Mouse (Mus musculus) hindbrain, embryonic 10.5 days (tissue): ENCODE results near the gene Nav1. TPM values are rescaled to one million over a fixed set of nuclear protein-coding genes. Genes with fewer than 3 reads are reported as not detected.

Experiments
- DNase-seq: peaks from one replicate; pipeline ENCODE4 v3.0.0-alpha.2; 2017; ENCODE audit warnings: low spot score
- H3K27ac ChIP-seq: fragments of 300-500 bp; sonication (generic); 2 replicates; pipeline ENCODE4 v1.5.1; 2016; ENCODE audit warnings: mild to moderate bottlenecking, moderate library complexity
- H3K27me3 ChIP-seq: fragments of 300-500 bp; sonication (generic); 2 replicates; pipeline ENCODE4 v1.6.1; 2016; ENCODE audit warnings: mild to moderate bottlenecking; ENCODE audit not compliant: poor library complexity, insufficient read depth, severe bottlenecking
- H3K36me3 ChIP-seq: fragments of 300-500 bp; sonication (generic); 2 replicates; pipeline ENCODE4 v1.6.1; 2016; ENCODE audit warnings: mild to moderate bottlenecking, moderate library complexity
- H3K4me1 ChIP-seq: fragments of 300-500 bp; sonication (generic); replicated peaks from 2 replicates; pipeline ENCODE4 v1.6.1; 2016; ENCODE audit warnings: mild to moderate bottlenecking
- H3K4me3 ChIP-seq: fragments of 300-500 bp; sonication (generic); 2 replicates; pipeline ENCODE4 v1.5.1; 2016; ENCODE audit warnings: mild to moderate bottlenecking, moderate library complexity
- H3K9me3 ChIP-seq: fragments of 300-500 bp; sonication (generic); 2 replicates; pipeline ENCODE4 v1.6.1; 2016; ENCODE audit warnings: mild to moderate bottlenecking, moderate library complexity
- WGBS: fragments of 180-500 bp; shearing (Covaris S2); methylation state at CpG from one replicate; pipeline ENCODE4 v1.1.7; 2016; 5-methylcytosine and 5-hydroxymethylcytosine counted together
- polyA plus RNA-seq: library from polyadenylated mRNA; unstranded; fragments of >200 nt; fragmentation: Nextera tagmentation; extraction: Ambion mirVana; gene quantifications from 2 replicates; pipeline ENCODE4 v1.2.1, GENCODE M21; 2016

The Nav1 gene
- 16.1 and 19.3 TPM in 2 replicates for polyA plus RNA-seq

DNA sequence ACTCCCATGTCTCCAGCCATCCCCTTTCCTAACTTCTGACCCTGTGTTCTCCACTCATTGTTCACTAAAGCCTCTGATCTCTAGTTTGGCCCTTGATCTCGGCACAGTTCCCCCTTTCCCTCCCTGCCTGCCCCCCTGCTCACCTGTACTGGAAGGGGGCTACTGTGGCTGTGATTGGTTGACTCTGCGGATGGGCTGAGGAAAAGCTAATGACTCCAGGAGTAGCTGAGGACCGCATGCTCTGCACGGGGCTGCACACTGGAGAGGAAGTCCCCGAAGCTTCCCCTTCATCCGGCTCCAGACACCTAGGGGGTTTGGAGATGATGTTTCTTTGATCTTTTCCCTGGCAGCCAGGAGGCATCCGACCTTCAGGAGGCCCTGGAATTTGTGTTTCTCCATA, at the start of gene Nav1:
Gene Nav1 (minus strand): TSS at position 277 of the 400 bp plus-strand sequence.
- 57% methylated on average over 7 of the region's 7 CpGs for WGBS
- H3K27ac ChIP-seq = peak within 1 kb of the TSS; percentile 25; the same call in 1 of the 2 replicates

DNA sequence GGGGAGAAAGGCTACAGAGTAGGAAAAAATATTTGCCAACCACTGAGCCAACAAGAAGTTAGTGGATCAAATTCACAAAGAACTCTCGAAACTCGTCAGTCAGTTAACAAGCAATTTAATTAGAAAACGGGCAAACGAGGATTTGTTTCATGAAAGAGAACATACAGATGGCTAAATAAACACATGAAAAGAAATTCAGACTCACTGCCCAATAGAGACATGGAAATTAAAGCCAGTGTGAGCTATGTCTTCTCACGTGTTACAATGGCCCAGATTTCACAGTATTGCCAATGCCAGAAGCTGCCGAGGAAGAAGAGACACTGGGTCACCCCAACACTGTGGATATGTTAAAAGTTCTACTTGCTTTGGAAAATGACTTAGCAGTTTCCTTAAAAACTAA, 46.8 kb upstream of the Nav1 start:
- H3K4me1 ChIP-seq = peaks cover 6% of the 10 kb centered on the region

More for the DNA sequence above, at the start of gene Nav1:
- peaks cover 34% of the 10 kb centered on the region for H3K4me1 ChIP-seq
- H3K4me3 ChIP-seq = no peak within 1 kb of the TSS
- no peaks in the 10 kb centered on the region for H3K27me3 ChIP-seq
- DNase-seq = no peak
- H3K9me3 ChIP-seq = no peaks in the 10 kb centered on the region
- no peaks in the 10 kb centered on the region for H3K36me3 ChIP-seq

DNA sequence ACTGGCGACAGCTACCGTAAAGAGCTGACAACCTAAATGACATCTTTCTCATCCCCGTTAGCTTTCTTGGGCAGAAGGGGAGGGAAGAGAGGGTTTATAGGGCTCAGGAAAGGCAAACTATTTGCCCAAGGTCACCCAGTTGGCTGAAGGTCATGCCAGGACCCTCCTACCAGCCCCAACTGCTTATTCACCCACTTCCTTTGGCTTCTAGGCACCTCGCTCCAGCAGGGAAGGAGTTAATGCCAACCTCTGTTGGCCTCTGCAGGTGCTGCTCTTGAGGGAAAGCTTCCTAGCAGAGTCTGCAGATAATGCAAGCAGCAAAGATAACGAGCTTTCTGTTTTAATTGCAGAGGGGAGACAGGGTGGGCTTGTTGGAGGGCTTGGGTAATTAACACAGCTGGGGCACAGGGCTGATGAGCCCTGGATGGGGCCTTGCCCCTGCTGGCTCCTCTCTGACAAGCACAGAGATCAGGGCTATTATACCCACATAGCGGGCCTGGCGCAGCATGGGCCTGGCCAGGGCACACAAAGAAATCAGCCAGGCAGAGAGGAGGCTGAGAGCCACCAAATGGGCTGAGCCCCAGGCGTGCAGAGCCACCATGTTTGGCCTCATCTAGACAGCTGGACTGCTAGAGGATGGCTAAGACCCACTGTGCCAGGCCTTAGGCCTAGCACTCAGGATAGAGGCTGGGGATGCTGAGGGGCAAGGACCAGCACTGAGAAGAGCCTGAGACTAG, 38.5 kb upstream of the Nav1 start:
- no peak for DNase-seq
- no peaks in the 10 kb centered on the region for H3K9me3 ChIP-seq
- H3K4me3 ChIP-seq = no peak overlapping the region
- no peaks in the 10 kb centered on the region for H3K36me3 ChIP-seq
- no peaks in the 10 kb centered on the region for H3K27me3 ChIP-seq
- H3K4me1 ChIP-seq = peaks cover 15% of the 10 kb centered on the region
- H3K27ac ChIP-seq = peak overlapping the region; percentile 13
- WGBS = 63% methylated on average over 8 of the region's 8 CpGs

More for the DNA sequence above, 46.8 kb upstream of the Nav1 start:
- Histone ChIP-seq H3K27ac (no peak overlapping the region), H3K4me3 (no peak overlapping the region), H3K27me3 (no peaks in the 10 kb centered on the region), H3K36me3 (peaks cover 5% of the 10 kb centered on the region; the same call in 1 of the 2 replicates), H3K9me3 (peaks cover 6% of the 10 kb centered on the region; the same call in 1 of the 2 replicates)
- 89% methylated on average over 6 of the region's 6 CpGs for WGBS
- DNase-seq = no peak

DNA sequence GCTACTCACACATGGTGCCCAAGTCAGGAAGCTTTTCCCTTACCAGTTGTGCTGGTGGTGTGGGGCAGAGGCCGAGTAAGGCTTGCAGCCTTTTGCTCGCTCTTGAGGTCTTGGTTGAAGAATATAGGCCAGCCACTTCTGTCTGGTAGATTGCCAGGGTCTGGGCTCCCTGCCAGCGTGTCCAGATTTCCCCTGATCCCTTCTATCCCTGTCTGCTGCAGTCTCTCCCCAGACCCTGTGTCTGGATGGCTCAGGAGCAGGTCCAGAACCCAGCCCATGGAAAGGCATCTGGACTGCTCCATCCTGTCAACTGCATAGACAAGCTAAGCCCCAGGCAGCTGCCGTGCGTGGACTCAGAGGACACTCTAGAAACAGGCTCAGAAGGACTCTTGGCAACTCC, 37.0 kb upstream of the Nav1 start:
- no peaks in the 10 kb centered on the region for H3K36me3 ChIP-seq
- no peak overlapping the region for H3K4me3 ChIP-seq
- 94% methylated on average over 5 of the region's 5 CpGs for WGBS
- no peak overlapping the region for H3K27ac ChIP-seq
- H3K9me3 ChIP-seq = no peaks in the 10 kb centered on the region
- no peaks in the 10 kb centered on the region for H3K27me3 ChIP-seq
- peaks cover 15% of the 10 kb centered on the region for H3K4me1 ChIP-seq
- DNase-seq = no peak

DNA sequence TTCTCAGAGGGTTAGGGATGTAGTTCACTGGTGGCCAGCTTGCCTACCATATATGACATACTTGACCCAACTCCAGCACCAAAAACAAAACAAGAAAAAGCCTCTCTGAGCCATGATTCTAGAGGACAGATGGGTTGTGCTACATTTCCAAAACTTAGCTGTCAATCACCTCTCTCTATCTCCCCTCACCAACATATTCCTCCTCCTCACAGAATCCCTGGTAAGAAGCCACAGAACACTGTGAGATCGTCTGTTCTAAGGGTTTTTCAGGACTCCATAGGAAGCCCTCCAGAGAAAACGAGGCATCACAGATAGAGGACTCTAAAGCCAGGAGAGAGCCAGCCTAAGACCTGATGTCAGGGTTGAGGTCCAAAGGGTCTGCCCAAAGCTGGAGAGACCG, 36.6 kb upstream of the Nav1 start:
- no peak overlapping the region for H3K4me3 ChIP-seq
- no peaks in the 10 kb centered on the region for H3K27me3 ChIP-seq
- no peaks in the 10 kb centered on the region for H3K9me3 ChIP-seq
- H3K36me3 ChIP-seq = no peaks in the 10 kb centered on the region
- no peak overlapping the region for H3K27ac ChIP-seq
- WGBS = 78% methylated on average over 3 of the region's 3 CpGs
- DNase-seq = no peak
- H3K4me1 ChIP-seq = peaks cover 15% of the 10 kb centered on the region

DNA sequence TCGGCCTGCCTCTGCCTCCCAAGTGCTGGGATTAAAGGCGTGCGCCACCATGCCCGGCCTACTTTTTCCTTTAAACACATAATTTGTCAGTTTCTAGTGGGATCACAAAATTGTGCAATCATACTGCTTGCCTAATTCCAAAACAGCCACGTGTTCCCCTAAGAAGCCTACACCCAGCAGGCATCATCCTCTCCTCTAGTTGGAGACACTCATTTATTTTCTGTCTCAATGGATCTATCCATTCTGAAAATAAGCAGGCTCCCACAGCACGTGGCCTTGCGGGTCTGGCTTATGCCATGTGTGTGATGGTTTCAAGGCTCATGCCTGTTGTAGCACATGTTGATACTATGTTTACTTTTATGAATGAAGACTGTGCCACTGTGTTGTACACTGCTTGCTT, 32.8 kb upstream of the Nav1 start:
- DNase-seq = no peak
- H3K9me3 ChIP-seq = no peaks in the 10 kb centered on the region
- H3K4me3 ChIP-seq = no peak overlapping the region
- WGBS = 94% methylated on average over 7 of the region's 7 CpGs
- peaks cover 41% of the 10 kb centered on the region for H3K4me1 ChIP-seq
- H3K27me3 ChIP-seq = no peaks in the 10 kb centered on the region
- H3K36me3 ChIP-seq = no peaks in the 10 kb centered on the region
- H3K27ac ChIP-seq = no peak overlapping the region

DNA sequence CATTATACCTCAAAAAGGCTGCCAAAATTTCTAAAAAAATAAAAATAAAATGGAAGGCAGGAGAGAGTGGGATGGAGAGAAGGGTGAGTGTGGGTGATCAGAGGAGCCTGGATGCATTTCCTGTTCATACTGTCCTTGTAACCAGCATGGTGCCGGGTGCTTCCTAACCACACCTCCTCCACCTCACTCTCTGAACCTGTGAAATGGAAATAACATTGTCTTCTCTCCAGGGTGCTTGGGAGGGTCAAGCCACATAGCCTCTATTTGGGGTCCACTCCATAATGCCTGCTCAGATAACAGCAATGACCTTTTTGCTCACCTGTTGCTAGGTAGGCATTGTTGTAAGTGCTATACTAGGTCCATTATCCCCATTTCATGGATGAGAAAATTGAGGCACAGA, 32.0 kb upstream of the Nav1 start:
- Histone ChIP-seq H3K27ac (no peak overlapping the region), H3K36me3 (no peaks in the 10 kb centered on the region), H3K27me3 (no peaks in the 10 kb centered on the region), H3K4me3 (no peak overlapping the region), H3K4me1 (peaks cover 41% of the 10 kb centered on the region), H3K9me3 (no peaks in the 10 kb centered on the region)
- 74% methylated on average over 1 of the region's 1 CpGs for WGBS
- DNase-seq = no peak

DNA sequence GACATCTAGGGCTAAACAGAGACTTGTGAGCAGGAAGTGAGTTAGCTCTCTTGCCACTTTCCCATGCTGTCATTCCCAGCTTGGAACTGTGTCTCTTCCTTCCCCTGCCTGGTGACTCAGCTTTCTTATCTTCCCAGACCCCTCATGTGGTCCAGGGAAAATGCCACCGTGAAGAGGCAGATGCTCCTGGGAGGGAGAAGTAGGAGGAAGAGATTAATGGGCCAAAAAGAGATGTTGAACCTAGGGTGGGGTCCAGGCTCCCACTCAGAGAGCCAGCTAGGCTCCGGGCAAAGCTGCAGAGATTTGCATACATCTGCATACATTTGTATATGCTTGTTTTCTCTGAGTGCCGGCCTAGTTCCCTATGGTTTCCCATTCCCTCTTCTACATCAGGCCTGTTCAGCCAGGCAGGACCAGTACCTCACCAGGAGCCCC, 30.5 kb upstream of the Nav1 start:
- Histone ChIP-seq H3K4me1 (peaks cover 39% of the 10 kb centered on the region), H3K27ac (no peak overlapping the region), H3K9me3 (no peaks in the 10 kb centered on the region), H3K27me3 (no peaks in the 10 kb centered on the region), H3K4me3 (no peak overlapping the region), H3K36me3 (no peaks in the 10 kb centered on the region)
- no peak for DNase-seq
- 20% methylated on average over 3 of the region's 3 CpGs for WGBS

DNA sequence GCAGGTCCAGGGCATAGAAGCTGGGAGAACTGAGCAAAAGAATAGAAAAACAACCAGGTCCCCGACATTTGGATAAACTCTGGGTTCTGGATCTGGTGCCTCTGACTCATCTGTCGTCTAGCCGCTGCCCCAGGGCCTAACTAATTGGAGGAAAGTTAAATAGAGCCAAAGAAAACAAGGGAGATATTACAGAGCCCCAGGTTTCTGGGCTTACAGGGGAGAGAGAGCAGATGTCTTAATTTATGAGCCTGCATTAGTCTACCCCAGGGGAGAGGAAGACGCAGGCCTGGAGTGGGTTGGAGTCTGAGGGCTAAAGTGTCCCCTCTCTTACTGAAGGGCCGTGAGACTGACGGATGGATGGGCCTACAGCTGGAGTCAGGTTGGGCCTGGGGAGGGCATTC, 29.0 kb upstream of the Nav1 start:
- Histone ChIP-seq H3K4me3 (no peak overlapping the region), H3K9me3 (no peaks in the 10 kb centered on the region), H3K4me1 (peaks cover 44% of the 10 kb centered on the region), H3K27ac (no peak overlapping the region), H3K27me3 (no peaks in the 10 kb centered on the region), H3K36me3 (no peaks in the 10 kb centered on the region)
- WGBS = 59% methylated on average over 6 of the region's 6 CpGs
- DNase-seq = no peak

DNA sequence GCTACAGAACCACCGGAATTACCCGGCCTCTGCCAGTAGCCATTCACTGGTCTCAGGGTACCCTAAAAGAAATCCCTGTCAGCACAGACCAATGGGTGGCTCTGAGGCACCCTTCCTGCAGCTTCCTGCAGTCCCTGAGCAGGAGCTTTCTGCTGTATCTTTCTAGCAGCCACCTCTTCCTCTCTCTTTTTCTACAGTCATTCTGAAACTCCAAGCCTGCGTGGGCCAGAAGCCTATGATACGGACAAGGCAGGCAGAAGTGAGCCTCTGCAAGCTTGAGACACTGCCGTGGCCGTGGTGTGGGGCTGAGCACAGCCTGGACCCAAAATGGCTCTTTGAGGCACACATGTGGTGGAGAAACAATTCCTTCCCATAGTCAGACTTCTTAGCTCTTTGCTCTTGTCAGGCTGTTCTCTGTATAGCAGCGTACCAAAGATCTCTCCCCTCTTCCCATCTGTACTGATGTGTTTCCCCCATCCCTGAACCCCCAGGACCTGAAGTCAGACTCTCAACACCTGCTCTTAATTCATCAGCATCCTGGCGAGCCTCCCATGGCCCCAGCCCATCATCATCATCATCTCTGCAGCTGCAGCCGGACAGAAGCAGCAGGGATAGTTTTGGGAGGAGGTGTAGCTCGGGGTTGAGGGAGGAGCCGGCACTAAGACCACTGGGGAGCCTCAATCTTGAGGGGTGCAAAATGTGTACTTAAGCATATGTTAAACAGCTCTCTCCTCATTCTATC, 28.4 kb upstream of the Nav1 start:
- peak overlapping the region; percentile 25; the same call in 1 of the 2 replicates for H3K27ac ChIP-seq
- no peaks in the 10 kb centered on the region for H3K27me3 ChIP-seq
- no peak overlapping the region for H3K4me3 ChIP-seq
- no peaks in the 10 kb centered on the region for H3K9me3 ChIP-seq
- peaks cover 47% of the 10 kb centered on the region for H3K4me1 ChIP-seq
- no peaks in the 10 kb centered on the region for H3K36me3 ChIP-seq
- DNase-seq = no peak
- 79% methylated on average over 11 of the region's 11 CpGs for WGBS

DNA sequence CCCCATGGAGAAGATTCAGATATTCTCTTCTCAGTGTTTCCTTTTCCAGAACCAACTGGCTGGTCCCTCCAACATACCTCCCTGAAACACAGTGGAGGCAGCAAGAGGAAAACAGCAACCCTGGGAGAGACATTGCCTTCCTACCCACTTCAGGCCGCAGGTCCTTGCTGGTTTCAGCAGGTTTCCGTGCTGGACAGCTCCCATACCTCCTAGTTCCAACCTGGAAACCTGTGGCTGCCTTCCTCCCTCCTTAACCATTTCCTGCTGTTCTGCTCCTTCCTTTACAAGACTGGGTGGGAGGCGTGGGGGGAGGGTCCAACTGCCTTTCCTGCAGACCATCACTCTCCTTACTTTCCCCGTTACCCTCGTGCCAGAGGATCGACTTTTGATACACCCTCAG, 27.7 kb upstream of the Nav1 start:
- no peaks in the 10 kb centered on the region for H3K9me3 ChIP-seq
- H3K36me3 ChIP-seq = no peaks in the 10 kb centered on the region
- peak; percentile 49 for DNase-seq
- WGBS = 21% methylated on average over 6 of the region's 6 CpGs
- H3K4me1 ChIP-seq = peaks cover 47% of the 10 kb centered on the region
- no peak overlapping the region for H3K27ac ChIP-seq
- no peak overlapping the region for H3K4me3 ChIP-seq
- no peaks in the 10 kb centered on the region for H3K27me3 ChIP-seq

DNA sequence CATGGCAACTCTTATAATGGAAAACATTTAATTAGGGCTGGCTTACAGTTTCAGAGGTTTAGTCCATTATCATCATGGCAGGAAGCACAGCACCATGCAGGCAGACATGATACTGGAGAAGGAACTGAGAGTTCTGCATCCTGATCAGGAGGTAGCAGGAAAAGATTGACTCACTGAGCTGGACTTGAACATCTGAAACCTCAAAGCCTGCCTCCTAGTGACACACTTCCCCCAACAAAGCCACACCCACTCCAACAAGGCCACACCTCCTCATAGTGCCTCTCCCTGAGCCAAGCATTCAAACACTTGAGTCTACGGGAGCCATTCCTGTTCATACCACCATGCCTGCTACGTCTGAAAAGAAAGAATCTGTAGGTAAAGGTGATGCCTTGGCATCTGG, 26.8 kb upstream of the Nav1 start:
- Histone ChIP-seq H3K27ac (no peak overlapping the region), H3K36me3 (no peaks in the 10 kb centered on the region), H3K4me3 (no peak overlapping the region), H3K9me3 (no peaks in the 10 kb centered on the region), H3K27me3 (no peaks in the 10 kb centered on the region), H3K4me1 (peaks cover 47% of the 10 kb centered on the region)
- no peak for DNase-seq
- WGBS = 84% methylated on average over 2 of the region's 2 CpGs

DNA sequence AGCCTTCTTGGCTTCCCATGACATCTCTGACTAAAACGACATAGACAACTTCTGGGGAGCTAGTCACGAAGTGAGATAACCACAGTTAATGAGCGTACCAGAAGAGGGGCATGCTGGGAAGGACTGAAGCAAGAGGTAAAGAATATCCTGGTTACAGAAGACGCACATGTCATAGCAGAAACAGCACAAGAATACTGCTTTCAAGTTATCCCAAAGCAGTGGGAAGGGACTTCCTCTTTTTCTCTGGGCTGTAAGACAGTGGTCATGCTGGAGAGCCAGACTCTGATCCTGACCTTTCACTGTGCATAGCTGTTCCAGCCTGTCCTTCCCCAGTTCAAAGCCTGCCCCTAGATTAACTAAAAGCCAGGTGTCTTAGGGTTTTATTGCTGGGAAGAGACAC, 26.4 kb upstream of the Nav1 start:
- Histone ChIP-seq H3K27ac (no peak overlapping the region), H3K36me3 (no peaks in the 10 kb centered on the region), H3K4me1 (peaks cover 45% of the 10 kb centered on the region), H3K4me3 (no peak overlapping the region), H3K9me3 (no peaks in the 10 kb centered on the region), H3K27me3 (no peaks in the 10 kb centered on the region)
- no peak for DNase-seq
- 83% methylated on average over 4 of the region's 4 CpGs for WGBS
